In the genomic region with DNA sequence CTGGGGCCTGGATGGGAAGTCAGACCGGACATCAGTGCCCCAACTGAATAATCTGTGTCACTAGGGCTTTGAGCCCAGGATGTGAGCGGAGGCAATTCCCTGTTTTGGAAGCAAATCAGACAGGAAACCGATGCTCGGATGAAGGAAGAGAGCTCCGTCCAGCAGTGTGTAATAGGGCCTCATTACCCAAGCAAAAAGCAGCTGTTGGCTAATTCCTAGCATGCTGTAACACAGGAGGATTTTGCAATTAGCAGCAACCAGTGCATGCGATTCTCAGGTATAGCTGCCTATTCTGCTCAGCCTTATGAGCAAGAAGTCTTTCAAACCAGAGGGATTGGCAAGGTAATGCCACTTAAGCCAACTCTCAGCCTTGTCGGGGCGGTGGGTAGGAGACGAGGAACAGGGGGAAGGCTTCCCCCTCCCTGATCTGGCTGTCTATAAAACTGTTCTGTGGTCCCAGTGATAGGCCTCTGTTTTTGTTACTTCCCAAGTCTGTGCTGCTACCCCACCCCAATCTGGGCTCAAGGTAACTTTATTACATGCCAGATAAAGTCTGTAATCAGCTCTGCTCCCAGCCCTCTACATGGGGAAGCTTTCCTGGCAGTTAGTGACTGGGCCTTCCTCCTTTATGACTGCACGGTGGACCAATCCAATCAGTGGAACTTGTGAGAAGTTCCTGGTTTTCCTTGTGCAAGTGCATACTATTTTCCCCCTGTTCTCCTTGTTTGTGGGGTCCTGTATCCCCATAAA, we compare ENCODE assay signal across 8 mouse cellular contexts. TPM values are rescaled to one million over a fixed set of nuclear protein-coding genes. Genes with fewer than 3 reads are reported as not detected.
DNase-seq lines count a peak whose midpoint lies in the region; ATAC-seq and TF ChIP-seq lines count a peak whose summit lies in the region.

No protein-coding gene starts in this region.

- H3K36me3 ChIP-seq in kidney, adult 2 months (ENCODE audit: control insufficient read depth, insufficient read depth, low read length), result no peaks in the 10 kb centered on the region
- peaks cover 1% of the 10 kb centered on the region; the same call in 1 of the 2 replicates for H3K36me3 ChIP-seq in lung, postnatal 0 days (ENCODE audit: insufficient read depth, low read length)
- H3K36me3 ChIP-seq in hindbrain, embryonic 10.5 days, result no peaks in the 10 kb centered on the region

- peak overlapping the region; percentile 99 for H3K9ac ChIP-seq in lung, postnatal 0 days (replicated peaks; ENCODE audit: low read depth)

- 33% methylated on average over 10 of the region's 10 CpGs for WGBS in kidney, adult 2 months
- 16% methylated on average over 10 of the region's 10 CpGs for WGBS in lung, postnatal 0 days
- 74% methylated on average over 10 of the region's 10 CpGs for WGBS in hindbrain, embryonic 10.5 days

- H3K4me3 ChIP-seq in kidney, adult 2 months (ENCODE audit: insufficient read depth, low read depth, low read length), result peak overlapping the region; percentile 21
- H3K4me3 ChIP-seq in lung, postnatal 0 days (ENCODE audit: low read depth, low read length), result peak overlapping the region; percentile 93
- H3K4me3 ChIP-seq in hindbrain, embryonic 10.5 days, result no peak overlapping the region

- H3K4me1 ChIP-seq in kidney, adult 2 months (ENCODE audit: control insufficient read depth, insufficient read depth, low read length), result peaks cover 15% of the 10 kb centered on the region
- H3K4me1 ChIP-seq in lung, postnatal 0 days (ENCODE audit: insufficient read depth, low read depth, low read length), result peaks cover 29% of the 10 kb centered on the region; the same call in 1 of the 2 replicates
- H3K4me1 ChIP-seq in hindbrain, embryonic 10.5 days (replicated peaks), result peaks cover 51% of the 10 kb centered on the region

- TF ChIP-seq CTCF in kidney, adult 2 months (conservative IDR thresholded peaks at IDR 0.05; ENCODE audit: insufficient read depth, insufficient read length, low read depth, low read length), result no peak
- TF ChIP-seq CTCF in lung, postnatal 0 days (IDR thresholded peaks at IDR 0.05), result no peak

- no peak for ATAC-seq in lung, postnatal 0 days

- peak; percentile 61; the same call in 1 of the 2 replicates for TF ChIP-seq EP300 in lung, postnatal 0 days (IDR thresholded peaks at IDR 0.05)

- TF ChIP-seq POLR2A in kidney, adult 2 months (IDR thresholded peaks at IDR 0.05; ENCODE audit: low read depth, low read length), result no peak

- H3K27ac ChIP-seq in kidney, adult 2 months (ENCODE audit: insufficient read depth, low read depth, low read length), result peak overlapping the region; percentile 90
- H3K27ac ChIP-seq in lung, postnatal 0 days (ENCODE audit: low read length), result peak overlapping the region; percentile 100
- H3K27ac ChIP-seq in hindbrain, embryonic 10.5 days, result no peak overlapping the region

- peak overlapping the region; percentile 83 for H3K4me2 ChIP-seq in lung, postnatal 0 days (replicated peaks; ENCODE audit: low read depth, low read length)

- no peaks in the 10 kb centered on the region for H3K27me3 ChIP-seq in kidney, adult 2 months (replicated peaks; ENCODE audit: control insufficient read depth, insufficient read depth, low read length)
- H3K27me3 ChIP-seq in lung, postnatal 0 days (replicated peaks; ENCODE audit: insufficient read depth, low read length), result no peaks in the 10 kb centered on the region
- H3K27me3 ChIP-seq in hindbrain, embryonic 10.5 days (ENCODE audit: insufficient read depth, poor library complexity, severe bottlenecking), result peaks cover 56% of the 10 kb centered on the region

- DNase-seq in gastrocnemius, adult 18-20 months (ENCODE audit: low spot score), result peak; percentile 65
- DNase-seq in gastrocnemius, postnatal 4 days (ENCODE audit: low spot score in 2 of 2), result no peak
- peak; percentile 86 for DNase-seq in fat pad, adult 2 months (ENCODE audit: extremely low read depth, low read depth, low spot score)
- DNase-seq in kidney, adult 2 months, result peak; percentile 69
- peak; percentile 86 for DNase-seq in lung, postnatal 0 days (ENCODE audit: low spot score)
- no peak for DNase-seq in hindbrain, embryonic 10.5 days (ENCODE audit: low spot score)
- no peak for DNase-seq in layer of hippocampus, postnatal 14 days (ENCODE audit: low spot score in 2 of 2)
- DNase-seq in spleen, postnatal 4 days (ENCODE audit: low spot score in 2 of 2), result no peak

- no peaks in the 10 kb centered on the region for H3K9me3 ChIP-seq in lung, postnatal 0 days (ENCODE audit: low read length)
- H3K9me3 ChIP-seq in hindbrain, embryonic 10.5 days, result no peaks in the 10 kb centered on the region

RNA-seq across cellular contexts. Expression of gene Fosl2, which starts 3.0 kb away (rescaled TPM):
- total RNA-seq in gastrocnemius, adult 18-20 months (2021), result 10 to 100 TPM; 15.9 to 16.3 TPM
- 10 to 100 TPM; 23.2 to 33.3 TPM for total RNA-seq in gastrocnemius, postnatal 4 days (2021)
- 7.5 and 9.0 TPM in 2 replicates for polyA plus RNA-seq in kidney, adult 2 months (2012; rRNA removed)
- 7.9 and 8.9 TPM in 2 replicates for polyA plus RNA-seq in lung, postnatal 0 days (2015; fragmentation: Nextera tagmentation; extraction: Ambion mirVana)
- polyA plus RNA-seq in hindbrain, embryonic 10.5 days (2016; fragmentation: Nextera tagmentation; extraction: Ambion mirVana), result 0.42 and 0.55 TPM in 2 replicates
- 10 to 100 TPM; 42.2 to 43.1 TPM for total RNA-seq in layer of hippocampus, postnatal 14 days (2021)

Comparison
In these comparisons a context has a peak if more than half of its experiments do, and no peak if none do; other contexts are left out.
1. DNase-seq: peak in gastrocnemius, adult 18-20 months (single experiment), fat pad, adult 2 months (single experiment), kidney, adult 2 months (single experiment) and lung, postnatal 0 days (single experiment); none in gastrocnemius, postnatal 4 days (0 of 2), hindbrain, embryonic 10.5 days (single experiment), layer of hippocampus, postnatal 14 days (0 of 2) and spleen, postnatal 4 days (0 of 2).